Mouse (Mus musculus): ENCODE measurements around the gene Kndc1.

The Kndc1 gene

GRCm38 (mm10) chr7:139894655-139895557 is at the start of gene Kndc1:
Kndc1 (plus strand) TSS chr7:139894696.
- DNase-seq (ENCODE audit: low read depth): no peak

- no peak for DNase-seq (ENCODE audit: low read depth)
Observed at GRCm38 (mm10) chr7:139845101-139845500, 49.4 kb upstream of the Kndc1 start.

- no peak for DNase-seq (ENCODE audit: low read depth)
Observed at GRCm38 (mm10) chr7:139850152-139850551, 44.3 kb upstream of the Kndc1 start.

DNA sequence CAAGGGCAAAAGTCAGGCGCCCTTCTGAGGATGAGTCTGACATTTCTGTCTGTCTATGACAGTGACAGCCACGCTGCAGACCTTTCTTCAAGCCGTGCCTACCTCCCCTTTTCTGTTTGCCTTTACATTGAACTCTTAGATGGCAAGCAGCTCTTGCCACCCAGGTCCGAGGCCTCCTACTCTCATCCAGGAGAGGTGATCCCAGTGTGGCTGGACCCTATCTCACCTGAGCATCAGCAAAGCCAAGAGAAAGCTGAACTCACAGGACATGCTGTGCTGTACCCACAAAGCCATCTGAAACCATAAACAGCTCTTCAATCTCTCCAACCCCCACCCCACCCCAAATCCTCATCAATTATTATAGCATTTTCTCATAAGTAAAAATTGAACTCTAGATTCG is 43.8 kb upstream of the Kndc1 start:
- DNase-seq (ENCODE audit: low read depth): no peak

- no peak for DNase-seq (ENCODE audit: low read depth)
Observed at GRCm38 (mm10) chr7:139851098-139851497, 43.4 kb upstream of the Kndc1 start.

DNA sequence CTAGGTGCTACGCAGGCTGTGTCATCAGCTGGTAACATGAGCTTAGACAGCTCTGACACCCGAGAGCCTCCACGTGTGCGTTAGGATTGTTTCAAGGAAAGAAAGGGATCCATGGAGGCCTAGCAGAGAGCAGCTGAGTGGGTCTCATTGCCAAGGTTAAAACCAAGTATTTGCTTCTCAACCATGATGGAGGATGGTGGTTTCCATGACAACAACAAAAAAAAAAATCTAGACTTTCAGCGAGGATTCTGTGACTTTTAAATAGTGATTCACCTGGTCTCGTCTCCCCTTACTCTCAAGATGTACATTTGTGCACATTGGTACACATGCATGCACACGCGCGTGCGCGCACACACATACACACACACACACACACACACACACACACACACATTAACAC is 39.2 kb upstream of the Kndc1 start:
- no peak for DNase-seq (ENCODE audit: low read depth)

DNA sequence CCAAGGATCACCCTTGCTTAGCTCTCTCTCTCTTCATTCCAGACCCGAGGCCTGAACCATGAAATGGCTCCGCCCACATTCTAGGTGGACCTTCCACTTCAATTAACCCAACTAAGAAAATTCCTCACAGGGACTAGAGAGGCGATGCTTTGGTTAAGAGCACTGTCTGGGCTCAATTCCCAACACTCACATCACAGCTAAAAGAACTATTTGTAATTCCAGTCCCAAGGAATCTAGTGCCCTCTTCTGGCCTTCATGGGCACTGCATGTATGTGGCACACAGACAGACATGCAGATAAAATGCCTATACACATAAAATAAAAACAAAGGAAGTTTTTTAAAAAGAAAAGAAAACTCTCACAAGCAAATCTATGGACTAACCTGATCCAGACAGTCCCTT is 33.1 kb upstream of the Kndc1 start:
- peak; percentile 37 for DNase-seq (ENCODE audit: low read depth)

GRCm38 (mm10) chr7:139863076-139863475 is 31.4 kb upstream of the Kndc1 start:
- no peak for DNase-seq (ENCODE audit: low read depth)

DNA sequence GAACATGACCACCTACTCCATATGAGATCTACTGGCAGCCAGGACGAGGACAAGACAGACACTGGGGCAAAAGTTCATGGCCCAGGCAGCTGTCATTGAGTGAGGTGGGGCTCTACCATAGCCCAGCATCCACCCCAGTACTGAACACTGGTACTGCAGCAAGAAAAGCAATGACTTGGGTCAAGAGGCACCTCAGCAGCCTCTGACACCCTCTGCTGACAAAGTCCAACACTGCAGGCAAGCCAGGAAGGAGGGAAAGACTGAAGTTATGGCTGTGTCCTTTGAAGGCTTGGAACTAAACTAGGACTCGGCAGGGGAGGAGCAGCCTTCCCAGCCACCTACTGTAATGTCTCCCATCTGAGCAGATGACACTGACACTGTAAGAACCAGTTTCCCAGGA is 30.2 kb upstream of the Kndc1 start:
- DNase-seq (ENCODE audit: low read depth): no peak

- DNase-seq (ENCODE audit: low read depth): no peak
Observed at GRCm38 (mm10) chr7:139864871-139865270, 29.6 kb upstream of the Kndc1 start.

- no peak for DNase-seq (ENCODE audit: low read depth)
Observed at GRCm38 (mm10) chr7:139871014-139871413, 23.5 kb upstream of the Kndc1 start.

DNA sequence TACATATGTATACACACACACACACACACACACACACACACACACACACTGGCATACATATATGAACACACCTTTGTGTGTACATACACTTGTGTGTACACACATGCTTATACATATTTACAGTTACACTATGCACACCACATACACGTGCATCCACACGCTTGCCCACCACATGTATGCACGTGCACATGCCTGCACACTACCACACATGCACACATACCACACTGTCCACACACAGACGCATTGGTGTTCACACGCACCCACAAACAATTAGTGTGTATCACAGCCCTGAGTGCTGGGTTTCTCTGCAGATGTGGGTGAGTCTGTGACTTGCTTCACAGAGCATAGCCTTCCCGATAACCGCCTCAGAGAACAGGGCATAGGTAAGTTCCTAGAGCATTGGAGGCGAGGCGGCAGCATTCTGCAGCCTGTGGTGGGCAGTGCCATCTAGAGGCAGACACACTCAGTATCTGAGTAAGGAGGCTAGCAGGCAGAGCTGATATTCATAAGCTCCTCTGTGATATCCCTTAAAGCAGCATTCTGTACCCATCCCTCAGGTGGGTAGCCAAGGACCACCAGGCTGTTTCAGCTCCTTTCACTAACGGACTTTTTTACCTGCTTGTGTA is 17.2 kb upstream of the Kndc1 start:
- no peak for DNase-seq (ENCODE audit: low read depth)

- DNase-seq (ENCODE audit: low read depth): no peak
Observed at GRCm38 (mm10) chr7:139878122-139878521, 16.4 kb upstream of the Kndc1 start.

DNA sequence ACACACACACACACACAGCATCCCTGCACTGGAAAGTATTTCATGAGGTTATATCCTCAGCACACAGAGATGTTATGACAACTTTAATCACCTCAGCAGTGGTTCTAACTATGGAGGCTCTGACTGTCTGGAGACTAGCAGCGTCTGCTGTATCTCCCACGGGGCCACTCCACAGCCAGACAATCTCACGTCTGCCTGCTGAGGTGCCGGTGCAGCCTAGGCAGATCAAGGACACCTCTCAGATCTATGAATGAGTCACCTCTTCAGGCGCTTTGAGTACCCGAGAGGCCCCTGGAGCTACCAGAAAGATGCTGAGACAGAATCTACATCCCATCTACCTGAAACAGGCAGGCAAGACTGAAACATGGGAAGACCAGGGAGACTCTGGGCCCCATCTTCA is 15.9 kb upstream of the Kndc1 start:
- no peak for DNase-seq (ENCODE audit: low read depth)

DNA sequence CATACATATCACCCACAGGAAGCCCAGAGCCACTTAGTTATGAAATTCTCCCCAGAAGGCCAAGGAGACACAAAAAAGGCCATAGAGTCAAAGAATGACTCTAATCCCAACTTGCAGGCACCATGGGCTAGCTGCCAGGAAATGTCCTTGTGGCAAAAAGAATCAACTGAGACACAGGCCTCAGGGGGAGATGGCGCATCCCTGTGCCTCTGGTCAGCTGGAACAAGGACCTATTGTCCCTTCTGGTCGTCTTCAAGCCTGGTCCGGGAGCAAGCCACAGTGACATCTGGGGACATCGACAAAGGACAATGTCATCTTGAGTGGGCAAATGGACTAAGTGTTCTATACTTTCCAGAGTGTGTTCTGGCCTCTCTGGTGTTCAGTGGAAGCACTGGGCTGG is 11.0 kb upstream of the Kndc1 start:
- no peak for DNase-seq (ENCODE audit: low read depth)

- no peak for DNase-seq (ENCODE audit: low read depth)
Observed at GRCm38 (mm10) chr7:139891779-139892178, 2.7 kb upstream of the Kndc1 start.

DNA sequence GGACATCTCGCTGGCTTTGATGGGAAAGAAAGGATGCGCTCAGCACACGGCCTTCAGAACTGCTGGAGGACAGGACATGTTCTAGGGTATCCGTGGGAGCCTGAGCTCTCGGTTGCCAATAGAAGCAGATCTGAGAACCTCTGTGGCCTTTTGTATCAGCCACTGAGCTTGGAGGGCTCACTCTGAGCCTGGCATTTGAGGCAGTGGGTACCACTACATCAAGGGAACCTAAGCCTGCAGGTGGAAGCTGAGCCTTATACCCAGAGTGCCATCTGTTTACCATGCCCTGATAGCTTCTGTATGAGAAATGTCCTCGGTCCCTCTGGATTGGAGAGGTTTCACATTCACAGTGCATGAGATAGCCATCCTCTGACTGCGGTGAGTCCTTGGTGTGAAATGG is 1.8 kb downstream of the Kndc1 start:
- no peak for DNase-seq (ENCODE audit: low read depth)

- DNase-seq (ENCODE audit: low read depth): no peak
Observed at GRCm38 (mm10) chr7:139896796-139897195, 2.3 kb downstream of the Kndc1 start.

DNA sequence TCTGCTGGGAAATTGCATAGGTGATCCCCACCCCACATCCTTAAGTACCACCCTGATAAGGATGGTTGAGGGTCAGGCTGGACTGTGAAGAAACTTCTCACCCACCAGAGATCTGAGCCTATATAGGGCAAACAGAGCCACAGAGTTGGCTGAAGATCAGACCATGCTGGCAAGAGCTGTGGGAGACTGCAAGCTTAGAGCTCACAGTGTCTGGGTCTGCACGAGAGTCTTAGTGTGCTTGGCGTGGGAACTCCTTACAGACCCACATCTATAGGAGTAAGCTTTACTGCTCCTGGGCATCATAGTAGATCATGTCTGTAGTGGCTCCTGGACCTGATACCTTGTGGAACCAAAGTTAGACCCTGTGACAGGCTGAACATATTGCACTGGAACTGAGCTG is 4.1 kb downstream of the Kndc1 start:
- DNase-seq (ENCODE audit: low read depth): no peak

DNA sequence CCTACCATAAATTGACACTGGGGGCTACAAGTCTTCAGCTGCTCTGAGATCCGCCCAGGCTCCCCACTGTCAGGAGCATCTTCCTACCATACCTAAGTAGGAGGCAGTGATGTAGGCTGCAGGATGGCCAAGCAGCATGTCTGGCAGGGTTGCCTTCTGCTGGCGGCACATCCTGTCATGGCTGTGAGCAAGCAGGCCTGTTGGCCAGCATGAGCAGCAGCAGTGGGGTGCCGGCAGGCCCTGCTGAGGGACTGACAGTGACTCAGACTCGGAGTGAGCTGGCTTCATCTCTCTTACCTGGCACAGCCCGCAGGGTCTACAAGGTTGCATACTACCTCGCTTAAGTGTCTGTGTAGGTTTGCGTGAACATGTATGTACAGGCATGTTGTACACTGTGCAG is 5.0 kb downstream of the Kndc1 start:
- DNase-seq (ENCODE audit: low read depth): no peak

DNA sequence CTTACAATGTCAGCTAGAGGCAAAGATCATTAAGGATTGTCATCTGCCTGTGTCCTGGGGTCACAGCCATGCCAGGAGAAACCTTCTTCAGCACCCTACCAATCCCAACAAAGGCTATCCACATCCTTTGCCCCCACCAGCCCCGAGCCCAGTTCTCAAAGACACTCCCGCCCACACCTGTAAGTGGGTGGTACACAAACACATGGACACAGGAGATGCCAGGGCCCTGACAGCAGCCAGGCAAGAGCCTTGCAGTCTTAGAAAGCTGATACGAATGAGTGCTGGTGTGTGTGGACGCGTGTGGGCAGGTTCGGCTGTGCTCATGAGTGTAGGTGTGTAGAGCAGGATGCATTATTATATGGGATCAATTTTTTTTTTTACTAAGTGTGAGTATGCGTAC is 6.0 kb downstream of the Kndc1 start:
- no peak for DNase-seq (ENCODE audit: low read depth)

GRCm38 (mm10) chr7:139900896-139901295 is 6.4 kb downstream of the Kndc1 start:
- no peak for DNase-seq (ENCODE audit: low read depth)

- DNase-seq (ENCODE audit: low read depth): no peak
Observed at GRCm38 (mm10) chr7:139901981-139902380, 7.5 kb downstream of the Kndc1 start.

GRCm38 (mm10) chr7:139905261-139905660 is 10.8 kb downstream of the Kndc1 start:
- DNase-seq (ENCODE audit: low read depth): no peak
